Mouse (Mus musculus): ENCODE measurements around the gene Nckap5. TPM values are rescaled to one million over a fixed set of nuclear protein-coding genes. Genes with fewer than 3 reads are reported as not detected.

Gene Nckap5
- polyA plus RNA-seq, 2 experiments: 6.8 to 14.9 TPM

GRCm38 (mm10) chr1:125870056-125870455 lies 960.5 kb downstream of the Nckap5 start:
- Histone ChIP-seq H3K36me3 (ENCODE audit: control insufficient read depth, insufficient read depth, low read length) (no peaks in the 10 kb centered on the region), H3K4me2 (replicated peaks; ENCODE audit: low read depth, low read length, severe bottlenecking) (no peak overlapping the region), H3K27ac (replicated peaks; ENCODE audit: low read depth, low read length) (no peak overlapping the region), H3K9me3 (ENCODE audit: control insufficient read depth, low read length) (no peaks in the 10 kb centered on the region), H3K4me1 (ENCODE audit: control insufficient read depth, insufficient read depth, low read length) (no peaks in the 10 kb centered on the region), H3K27me3 (ENCODE audit: control insufficient read depth, insufficient read depth, low read length) (no peaks in the 10 kb centered on the region), H3K4me3 (replicated peaks; ENCODE audit: low read length) (no peak overlapping the region), H3K9ac (ENCODE audit: low read depth, low read length, severe bottlenecking) (no peak overlapping the region)
- WGBS: 58% methylated on average over 7 of the region's 7 CpGs
- TF ChIP-seq POLR2A (IDR thresholded peaks at IDR 0.05; ENCODE audit: borderline replicate concordance, extremely low read depth, insufficient read depth, insufficient read length): no peak
- DNase-seq (ENCODE audit: low spot score): no peak
- no peak for ATAC-seq (ENCODE audit: low FRiP score, low read depth)

Measured in limb, embryonic 14.5 days (tissue).